Mouse (Mus musculus): Measurements from ENCODE around the gene Slc25a48. TPM values are rescaled to one million over a fixed set of nuclear protein-coding genes. Genes with fewer than 3 reads are reported as not detected.

The Slc25a48 gene
- polyA plus RNA-seq, 1 experiment from 2014 or later = not detected

GRCm38 (mm10) chr13:56477271-56477670, 39.1 kb downstream of the Slc25a48 start:
- H3K4me1 ChIP-seq (replicated peaks) = peaks cover 12% of the 10 kb centered on the region; the same call in 1 of the 2 replicates
- no peaks in the 10 kb centered on the region for H3K27me3 ChIP-seq (replicated peaks)
- H3K9ac ChIP-seq = peak overlapping the region; percentile 19; the same call in 1 of the 2 replicates
- H3K4me2 ChIP-seq = no peak overlapping the region
- ATAC-seq (ENCODE audit: insufficient number of reproducible peaks, low FRiP score) = no peak
- WGBS = 16% methylated on average over 6 of the region's 6 CpGs
- H3K27ac ChIP-seq (ENCODE audit: poor library complexity, severe bottlenecking) = no peak overlapping the region
- no peaks in the 10 kb centered on the region for H3K9me3 ChIP-seq (replicated peaks)
- no peaks in the 10 kb centered on the region for H3K36me3 ChIP-seq
- H3K4me3 ChIP-seq = no peak overlapping the region

- no peaks in the 10 kb centered on the region for H3K9me3 ChIP-seq (replicated peaks)
- H3K4me1 ChIP-seq (replicated peaks) = peaks cover 12% of the 10 kb centered on the region; the same call in 1 of the 2 replicates
- no peaks in the 10 kb centered on the region for H3K36me3 ChIP-seq
- H3K27ac ChIP-seq (ENCODE audit: poor library complexity, severe bottlenecking) = no peak overlapping the region
- no peak overlapping the region for H3K4me3 ChIP-seq
- H3K27me3 ChIP-seq (replicated peaks) = no peaks in the 10 kb centered on the region
- H3K9ac ChIP-seq = no peak overlapping the region
- no peak overlapping the region for H3K4me2 ChIP-seq
- 72% methylated on average over 6 of the region's 6 CpGs for WGBS
- no peak for ATAC-seq (ENCODE audit: insufficient number of reproducible peaks, low FRiP score)
These were observed 39.9 kb downstream of the Slc25a48 start for GRCm38 (mm10) chr13:56478027-56478426.

- 72% methylated on average over 3 of the region's 3 CpGs for WGBS
- H3K36me3 ChIP-seq = no peaks in the 10 kb centered on the region
- no peak within 1 kb of the TSS for H3K9ac ChIP-seq
- H3K27ac ChIP-seq (ENCODE audit: poor library complexity, severe bottlenecking) = no peak within 1 kb of the TSS
- no peak for ATAC-seq (ENCODE audit: insufficient number of reproducible peaks, low FRiP score)
- H3K27me3 ChIP-seq (replicated peaks) = no peaks in the 10 kb centered on the region
- H3K9me3 ChIP-seq (replicated peaks) = no peaks in the 10 kb centered on the region
- no peak within 1 kb of the TSS for H3K4me3 ChIP-seq
- peaks cover 8% of the 10 kb centered on the region; the same call in 1 of the 2 replicates for H3K4me1 ChIP-seq (replicated peaks)
- no peak within 1 kb of the TSS for H3K4me2 ChIP-seq
These were observed 44.0 kb downstream of the Slc25a48 start, which contains the start of gene Il9 for GRCm38 (mm10) chr13:56482146-56482545. Il9 (minus strand) TSS chr13:56482246.

- whole genome bisulfite sequencing = 55% methylated on average over 5 of the region's 5 CpGs
These were observed 49.9 kb downstream of the Slc25a48 start for GRCm38 (mm10) chr13:56488012-56488411.

GRCm38 (mm10) chr13:56494440-56494839, 56.3 kb downstream of the Slc25a48 start:
- Histone ChIP-seq H3K36me3 (no peaks in the 10 kb centered on the region), H3K4me3 (no peak overlapping the region), H3K27ac (ENCODE audit: poor library complexity, severe bottlenecking) (no peak overlapping the region), H3K27me3 (replicated peaks) (no peaks in the 10 kb centered on the region), H3K4me2 (no peak overlapping the region), H3K9ac (no peak overlapping the region), H3K9me3 (replicated peaks) (peaks cover 4% of the 10 kb centered on the region), H3K4me1 (replicated peaks) (no peaks in the 10 kb centered on the region)
- no peak for ATAC-seq (ENCODE audit: insufficient number of reproducible peaks, low FRiP score)
- 66% methylated on average over 3 of the region's 3 CpGs for WGBS

More at GRCm38 (mm10) chr13:56488012-56488411, 49.9 kb downstream of the Slc25a48 start:
- Histone ChIP-seq H3K27me3 (replicated peaks) (no peaks in the 10 kb centered on the region), H3K36me3 (no peaks in the 10 kb centered on the region), H3K4me1 (replicated peaks) (no peaks in the 10 kb centered on the region), H3K4me2 (no peak overlapping the region), H3K4me3 (no peak overlapping the region), H3K9ac (no peak overlapping the region), H3K9me3 (replicated peaks) (no peaks in the 10 kb centered on the region; the same call in 1 of the 2 replicates), H3K27ac (ENCODE audit: poor library complexity, severe bottlenecking) (no peak overlapping the region)
- no peak for ATAC-seq (ENCODE audit: insufficient number of reproducible peaks, low FRiP score)

- Histone ChIP-seq H3K4me1 (replicated peaks) (no peaks in the 10 kb centered on the region), H3K9ac (no peak overlapping the region), H3K36me3 (no peaks in the 10 kb centered on the region), H3K9me3 (replicated peaks) (peaks cover 4% of the 10 kb centered on the region; the same call in 1 of the 2 replicates), H3K27ac (ENCODE audit: poor library complexity, severe bottlenecking) (no peak overlapping the region), H3K4me3 (no peak overlapping the region), H3K27me3 (replicated peaks) (no peaks in the 10 kb centered on the region; the same call in 1 of the 2 replicates), H3K4me2 (no peak overlapping the region)
- no peak for ATAC-seq (ENCODE audit: insufficient number of reproducible peaks, low FRiP score)
- 62% methylated on average over 3 of the region's 3 CpGs for WGBS
These were observed 62.0 kb downstream of the Slc25a48 start for GRCm38 (mm10) chr13:56500132-56500531.

- WGBS = 79% methylated on average over 8 of the region's 8 CpGs
These were observed 62.5 kb downstream of the Slc25a48 start for GRCm38 (mm10) chr13:56500636-56501035.

GRCm38 (mm10) chr13:56501866-56502420, 63.8 kb downstream of the Slc25a48 start:
- Histone ChIP-seq H3K27me3 (replicated peaks) (no peaks in the 10 kb centered on the region; the same call in 1 of the 2 replicates), H3K36me3 (no peaks in the 10 kb centered on the region), H3K4me1 (replicated peaks) (no peaks in the 10 kb centered on the region), H3K9me3 (replicated peaks) (peaks cover 4% of the 10 kb centered on the region; the same call in 1 of the 2 replicates), H3K27ac (ENCODE audit: poor library complexity, severe bottlenecking) (no peak overlapping the region), H3K4me2 (no peak overlapping the region), H3K9ac (no peak overlapping the region), H3K4me3 (no peak overlapping the region)
- ATAC-seq (ENCODE audit: insufficient number of reproducible peaks, low FRiP score) = no peak
- WGBS = 57% methylated on average over 6 of the region's 6 CpGs

More at GRCm38 (mm10) chr13:56500636-56501035, 62.5 kb downstream of the Slc25a48 start:
- Histone ChIP-seq H3K27me3 (replicated peaks) (no peaks in the 10 kb centered on the region; the same call in 1 of the 2 replicates), H3K36me3 (no peaks in the 10 kb centered on the region), H3K27ac (ENCODE audit: poor library complexity, severe bottlenecking) (no peak overlapping the region), H3K4me3 (no peak overlapping the region), H3K4me1 (replicated peaks) (no peaks in the 10 kb centered on the region), H3K4me2 (no peak overlapping the region), H3K9me3 (replicated peaks) (peaks cover 4% of the 10 kb centered on the region; the same call in 1 of the 2 replicates), H3K9ac (no peak overlapping the region)
- no peak for ATAC-seq (ENCODE audit: insufficient number of reproducible peaks, low FRiP score)

- no peak for ATAC-seq (ENCODE audit: insufficient number of reproducible peaks, low FRiP score)
- peaks cover 3% of the 10 kb centered on the region; the same call in 1 of the 2 replicates for H3K9me3 ChIP-seq (replicated peaks)
- no peak overlapping the region for H3K27ac ChIP-seq (ENCODE audit: poor library complexity, severe bottlenecking)
- H3K4me1 ChIP-seq (replicated peaks) = no peaks in the 10 kb centered on the region
- WGBS = 72% methylated on average over 6 of the region's 6 CpGs
- no peak overlapping the region for H3K9ac ChIP-seq
- no peaks in the 10 kb centered on the region; the same call in 1 of the 2 replicates for H3K27me3 ChIP-seq (replicated peaks)
- H3K4me2 ChIP-seq = no peak overlapping the region
- no peak overlapping the region for H3K4me3 ChIP-seq
- H3K36me3 ChIP-seq = no peaks in the 10 kb centered on the region
These were observed 68.8 kb downstream of the Slc25a48 start for GRCm38 (mm10) chr13:56506871-56507496.

- 72% methylated on average over 2 of the region's 2 CpGs for WGBS
- no peak overlapping the region for H3K4me2 ChIP-seq
- no peak overlapping the region for H3K9ac ChIP-seq
- no peak for ATAC-seq (ENCODE audit: insufficient number of reproducible peaks, low FRiP score)
- peaks cover 3% of the 10 kb centered on the region; the same call in 1 of the 2 replicates for H3K9me3 ChIP-seq (replicated peaks)
- no peaks in the 10 kb centered on the region for H3K27me3 ChIP-seq (replicated peaks)
- H3K4me3 ChIP-seq = no peak overlapping the region
- H3K27ac ChIP-seq (ENCODE audit: poor library complexity, severe bottlenecking) = no peak overlapping the region
- H3K36me3 ChIP-seq = no peaks in the 10 kb centered on the region
- H3K4me1 ChIP-seq (replicated peaks) = no peaks in the 10 kb centered on the region
These were observed 71.6 kb downstream of the Slc25a48 start for GRCm38 (mm10) chr13:56509796-56510195.

GRCm38 (mm10) chr13:56513595-56513994, 75.4 kb downstream of the Slc25a48 start:
- H3K4me2 ChIP-seq = no peak overlapping the region

More at GRCm38 (mm10) chr13:56513595-56513994, 75.4 kb downstream of the Slc25a48 start:
- H3K9me3 ChIP-seq (replicated peaks) = 0 out of 2 replicates have a peak, but pooled peaks cover 3% of the 10 kb centered on the region
- H3K36me3 ChIP-seq = no peaks in the 10 kb centered on the region
- H3K27ac ChIP-seq (ENCODE audit: poor library complexity, severe bottlenecking) = no peak overlapping the region
- H3K4me1 ChIP-seq (replicated peaks) = no peaks in the 10 kb centered on the region
- H3K9ac ChIP-seq = no peak overlapping the region
- ATAC-seq (ENCODE audit: insufficient number of reproducible peaks, low FRiP score) = no peak
- H3K27me3 ChIP-seq (replicated peaks) = no peaks in the 10 kb centered on the region
- no peak overlapping the region for H3K4me3 ChIP-seq
